Mouse (Mus musculus): Measurements from ENCODE around the gene Orai1.

DNA sequence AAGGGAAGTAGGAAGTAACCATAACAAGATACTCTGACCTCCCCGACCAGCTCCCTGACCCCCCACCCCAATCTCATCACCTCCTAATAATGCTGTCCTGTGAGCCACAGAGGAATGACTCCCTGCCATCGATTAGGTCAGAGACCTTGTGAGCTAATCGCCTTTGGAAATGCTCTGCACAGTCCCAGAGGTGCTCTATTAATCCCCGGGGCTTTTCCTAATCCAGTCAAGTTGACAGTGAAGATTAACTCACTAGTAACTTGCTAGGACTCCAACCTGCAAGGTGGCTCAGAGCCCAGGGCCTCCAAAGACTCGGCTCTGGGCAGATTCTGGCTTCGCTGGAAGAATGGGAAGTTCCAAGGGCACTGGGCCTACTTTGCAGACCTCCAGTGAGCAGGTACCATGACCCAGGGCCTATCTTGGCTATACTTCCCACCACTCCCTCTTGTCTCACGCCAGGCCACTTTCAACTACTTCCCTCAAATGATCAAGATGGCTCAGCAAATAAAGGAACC lies 18.8 kb downstream of the Orai1 start:
- TF ChIP-seq ZNF384 (IDR thresholded peaks at IDR 0.05; ENCODE audit: low read depth, low read length) (no peak), ZC3H11A (IDR thresholded peaks at IDR 0.05; ENCODE audit: borderline replicate concordance, low read depth, low read length) (no peak), CHD2 (IDR thresholded peaks at IDR 0.05; ENCODE audit: low read depth, low read length) (no peak)

Measured in ES-E14 (cell line).